Mouse (Mus musculus): ENCODE data around the gene Ralgds.
A peak's percentile ranks its signal among the peaks of the same experiment; 100 is the strongest.

Ralgds gene

DNA sequence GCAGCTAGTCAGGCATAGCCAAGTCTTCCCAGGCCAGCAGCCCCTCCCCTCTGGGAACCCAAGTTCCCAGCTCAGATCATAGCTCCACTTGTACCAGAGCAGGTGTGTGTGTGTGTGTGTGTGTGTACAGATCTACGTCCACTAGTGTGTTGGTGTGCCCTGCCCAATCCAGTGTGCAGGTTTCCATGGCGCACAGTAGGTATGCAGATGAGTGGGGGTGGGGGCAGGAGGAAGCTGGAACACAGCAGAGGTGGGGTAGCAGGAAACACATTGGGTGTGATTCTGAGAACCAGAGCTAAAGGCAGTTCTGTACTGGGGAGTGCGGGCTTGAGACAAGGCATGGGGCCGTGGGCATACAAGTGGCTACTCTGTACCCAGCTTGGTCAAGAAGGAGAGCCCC is 51.5 kb downstream of the Ralgds start:
- DNase-seq, result no peak

DNA sequence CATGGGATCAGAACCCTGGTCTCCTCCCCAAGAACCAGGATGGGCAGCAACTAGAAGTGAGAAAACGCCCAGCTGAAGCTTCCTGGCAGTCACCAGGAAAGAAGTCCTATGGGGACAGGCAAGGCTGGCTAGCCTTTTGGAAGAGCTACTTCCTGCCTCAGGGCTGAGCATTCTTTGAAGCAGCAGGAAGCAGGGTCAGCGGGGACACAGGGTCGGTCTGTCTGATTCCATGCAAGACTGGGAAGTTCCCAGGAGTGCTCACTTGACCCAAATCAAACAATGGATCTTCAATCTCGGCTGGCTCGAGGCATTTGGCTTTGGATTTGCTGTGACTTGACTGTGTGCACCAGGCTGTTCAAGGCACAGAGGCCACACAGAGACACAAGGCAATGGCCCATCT is 53.6 kb downstream of the Ralgds start:
- no peak for DNase-seq

DNA sequence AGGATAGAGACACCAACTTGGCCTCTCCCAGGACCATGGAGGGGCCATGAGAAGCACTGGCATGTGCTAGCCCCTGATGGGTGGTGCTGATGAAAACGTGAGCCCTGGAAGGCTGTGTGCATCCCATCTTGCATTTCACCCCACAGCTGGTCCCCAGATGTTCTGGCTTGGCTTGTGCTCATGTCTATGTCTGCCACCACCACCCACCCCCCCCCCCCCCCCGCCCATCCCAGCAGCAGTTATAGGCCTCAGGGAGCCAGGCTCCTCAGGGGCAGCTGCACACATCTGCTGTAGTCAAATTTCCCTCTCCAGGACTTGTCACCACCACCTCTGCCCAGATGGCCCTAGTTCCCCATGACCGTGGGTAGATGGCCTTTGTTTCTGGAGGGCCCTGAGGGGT is 57.0 kb downstream of the Ralgds start:
- no peak for DNase-seq

DNA sequence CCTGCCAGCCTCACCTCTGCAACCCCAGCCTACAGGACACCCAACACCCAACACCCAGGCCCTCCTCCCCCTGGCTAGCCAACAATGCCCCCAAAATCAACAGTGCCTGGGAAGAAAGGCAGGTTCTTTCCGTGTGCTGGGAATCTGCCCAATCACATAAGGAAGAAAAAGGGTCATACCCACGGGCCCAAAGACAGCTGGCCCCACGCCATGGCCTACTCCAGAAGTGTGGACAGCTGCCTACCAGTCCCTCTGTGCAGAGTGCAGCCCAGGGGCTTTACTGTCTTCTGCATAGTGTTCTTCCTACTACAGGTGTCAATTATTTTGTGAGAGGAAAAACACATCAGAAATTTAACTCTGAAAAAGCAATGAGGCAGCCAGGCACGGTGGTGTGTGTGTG is 62.4 kb downstream of the Ralgds start:
- DNase-seq, result peak in 1 of 2 experiments; percentile 46

DNA sequence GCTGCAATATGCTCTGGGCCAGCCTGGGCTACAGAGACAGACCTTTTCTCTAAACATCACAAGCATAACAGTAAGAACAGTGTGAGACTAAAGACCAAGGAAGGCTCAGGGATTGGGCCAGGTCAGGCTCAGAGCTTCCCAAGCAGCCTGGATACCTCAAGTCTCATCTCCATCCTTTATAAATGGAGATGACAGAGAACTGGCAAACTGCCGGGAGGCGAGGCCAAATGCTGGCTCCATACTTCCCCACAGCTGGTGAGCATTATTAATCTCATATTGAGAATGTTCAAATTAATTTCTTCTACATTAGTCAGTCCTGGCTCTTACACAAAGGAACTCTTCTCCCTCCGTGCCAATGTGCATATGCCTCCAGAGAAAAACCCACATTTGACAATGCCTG is 63.9 kb downstream of the Ralgds start:
- DNase-seq, result peak; percentile 62 to 78

DNA sequence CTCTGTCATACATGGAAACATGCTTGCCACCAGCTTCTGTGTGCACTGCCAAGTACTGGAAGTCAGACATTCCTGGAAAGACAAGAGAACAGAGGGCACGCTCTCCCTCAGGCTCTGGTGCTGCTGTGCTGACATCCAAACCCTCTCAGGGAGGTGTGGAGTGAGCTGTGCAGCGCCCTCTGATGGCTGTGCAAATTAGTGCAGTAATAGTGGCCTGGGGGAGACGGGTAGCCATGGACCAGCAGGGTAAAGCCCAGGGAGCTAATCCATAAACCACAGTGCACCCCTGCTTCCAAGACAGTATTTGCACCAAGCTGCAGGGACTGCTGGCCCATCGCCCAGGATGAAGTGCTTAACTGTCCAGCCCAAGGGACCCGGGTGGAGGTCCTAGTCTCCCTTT is 65.1 kb downstream of the Ralgds start:
- peak in 1 of 2 experiments; percentile 58 for DNase-seq

DNA sequence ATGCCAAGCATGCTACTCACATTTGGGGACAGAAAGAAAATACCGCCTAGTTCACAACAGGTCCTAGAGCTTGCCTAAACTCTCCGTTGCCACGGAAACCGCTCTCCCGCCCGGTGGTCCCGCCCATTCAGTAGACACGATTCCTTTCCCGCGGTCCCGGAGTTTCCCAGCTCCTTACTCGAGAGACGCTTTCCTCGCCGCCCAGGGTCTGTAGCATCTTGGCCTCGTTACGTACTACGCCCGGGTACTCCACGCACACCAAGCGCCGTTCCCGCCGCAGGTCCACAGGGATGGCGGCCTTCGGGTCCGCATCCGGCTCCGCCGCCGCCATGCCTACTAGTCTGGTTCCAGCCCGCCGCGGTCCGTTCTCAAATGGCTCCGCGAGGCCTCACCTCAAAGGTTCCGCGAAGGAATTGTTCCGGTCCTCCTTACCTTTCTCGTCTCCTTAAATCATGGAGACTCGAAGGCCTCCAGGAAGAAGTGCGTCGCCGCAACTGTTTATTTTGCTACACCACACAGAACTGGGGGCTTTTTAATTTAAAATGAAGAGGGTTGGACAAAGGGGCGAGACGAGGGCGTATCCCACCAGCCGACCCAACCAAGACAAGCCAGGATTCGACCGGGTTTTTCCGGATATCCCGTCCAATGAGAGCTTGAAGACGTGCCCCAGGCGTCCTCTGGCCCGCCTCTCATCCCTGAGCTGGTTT is 69.9 kb downstream of the Ralgds start:
- peak; percentile 93 to 94 for DNase-seq

DNA sequence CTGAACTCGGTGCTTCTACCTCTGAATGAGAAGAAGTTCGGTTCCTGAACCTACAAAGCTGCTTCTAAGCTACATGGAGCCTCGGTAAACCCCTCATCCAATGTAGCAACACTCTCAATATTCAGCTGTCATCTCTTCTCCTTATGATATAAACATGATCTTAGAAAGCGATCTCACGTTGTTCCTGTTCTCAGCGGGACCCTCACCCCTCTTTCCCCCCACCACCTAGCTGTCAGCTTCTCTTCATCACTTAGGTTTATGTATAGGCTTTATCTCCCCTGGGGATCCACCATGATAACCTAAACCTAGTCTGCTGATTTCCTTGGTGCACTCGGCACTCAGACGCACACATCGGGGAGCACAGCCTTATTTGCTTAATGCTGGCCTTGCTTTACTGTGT is 70.7 kb downstream of the Ralgds start, which contains the start of gene Gtf3c5:
Gene Gtf3c5 (minus strand): TSS at position 101 of the 400 bp plus-strand sequence.
- DNase-seq, result no peak

DNA sequence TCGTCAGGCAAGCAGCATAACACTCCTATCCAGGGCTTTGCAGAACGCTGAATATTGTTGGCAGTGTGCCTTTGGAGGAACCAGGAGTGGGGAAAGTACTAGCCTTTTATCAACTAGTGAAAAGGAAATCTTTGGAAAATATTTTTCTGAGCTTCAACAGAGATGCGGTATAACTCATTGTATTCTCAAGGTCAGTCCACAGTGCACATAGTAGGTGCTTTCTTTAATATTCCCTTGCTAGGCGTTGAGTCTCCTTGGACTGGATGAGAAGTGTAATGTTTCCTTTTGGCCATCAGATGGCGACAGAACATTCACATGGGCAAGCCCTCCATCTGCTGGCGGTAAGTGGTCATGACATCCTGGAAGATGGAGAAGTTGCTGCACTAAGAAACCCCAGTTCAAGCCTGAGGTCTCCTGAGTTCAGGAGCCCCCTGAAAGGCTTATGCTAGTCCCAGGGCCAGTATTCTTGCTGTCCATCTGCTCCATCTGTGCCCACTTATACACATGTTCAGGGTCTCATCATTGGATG is 72.2 kb downstream of the Ralgds start:
- DNase-seq, result peak; percentile 89 to 90

DNA sequence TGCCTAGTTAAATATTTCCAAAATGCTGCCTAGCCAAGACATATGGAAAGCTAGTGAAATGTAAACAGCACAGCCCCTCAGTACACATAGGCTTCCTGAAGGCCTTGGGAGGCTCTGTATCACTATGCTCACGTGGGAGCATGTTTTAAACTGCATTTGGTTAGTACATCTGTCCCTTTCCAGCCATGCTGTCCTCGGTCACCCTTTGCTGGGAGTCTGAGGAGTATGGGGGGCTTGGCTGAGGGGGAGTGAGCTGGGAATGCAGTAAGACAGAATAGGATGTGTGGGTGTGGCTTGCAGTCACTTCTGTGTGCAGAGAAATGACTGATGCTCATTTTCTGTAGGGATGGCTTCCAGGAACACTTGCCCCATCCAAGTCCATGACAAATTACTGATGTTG is 72.8 kb downstream of the Ralgds start:
- DNase-seq, result no peak

DNA sequence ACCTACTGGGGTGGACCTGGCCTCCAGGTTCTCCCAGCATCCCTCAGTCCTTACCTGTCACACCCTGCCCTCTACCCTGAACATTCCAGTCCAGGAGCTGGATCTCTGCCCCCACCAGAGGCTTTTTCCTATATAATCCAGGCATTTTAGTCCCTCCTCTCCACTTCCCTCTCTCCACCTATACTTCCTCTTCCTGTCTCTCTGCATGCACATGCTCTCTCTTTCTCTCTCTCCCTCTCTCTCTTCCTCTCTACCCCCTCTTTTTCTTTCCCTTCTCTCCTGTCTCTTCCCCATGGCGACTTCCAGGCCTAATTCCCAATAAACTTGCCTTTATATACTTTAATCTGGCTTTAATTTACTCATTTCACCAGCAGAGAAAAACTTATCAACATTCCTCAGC is 75.6 kb downstream of the Ralgds start:
- no peak for DNase-seq

DNA sequence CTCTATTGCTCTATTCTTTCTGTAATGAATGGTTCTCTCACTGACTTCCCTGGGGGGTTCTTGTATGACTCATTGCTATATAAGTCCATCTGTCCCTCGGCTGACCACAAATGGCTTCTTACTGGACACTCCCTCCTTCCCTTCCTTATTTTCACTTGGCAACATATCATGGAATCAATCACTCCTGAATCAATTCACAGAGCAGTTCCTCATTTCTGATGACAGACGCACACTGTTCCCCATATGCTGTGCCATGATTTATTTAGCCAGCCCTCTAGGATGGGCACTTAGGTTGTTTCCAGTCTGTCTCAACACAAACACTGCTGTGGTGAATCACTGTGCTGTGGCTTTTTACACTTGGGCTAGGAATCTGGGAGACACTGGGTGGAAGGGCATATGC is 78.6 kb downstream of the Ralgds start:
- DNase-seq, result no peak

DNA sequence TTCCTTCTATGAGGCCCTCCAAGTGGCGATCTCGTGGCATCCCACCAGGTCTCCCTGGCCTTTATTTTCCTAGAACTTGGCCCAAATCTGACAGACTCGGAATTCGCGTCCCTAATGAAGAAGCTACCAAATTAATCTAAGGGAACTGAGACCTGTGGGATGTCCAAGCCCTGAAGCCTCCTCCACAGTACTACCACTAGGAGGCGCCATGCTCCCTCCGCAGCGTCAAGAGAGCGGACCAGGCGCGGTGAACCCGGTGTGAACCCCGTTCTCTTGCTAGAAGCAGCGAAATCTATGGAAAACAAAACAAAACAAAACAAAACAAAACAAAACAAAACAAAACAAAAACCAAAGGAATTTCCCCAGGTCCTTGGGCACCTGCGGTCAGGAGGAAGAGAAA is 79.9 kb downstream of the Ralgds start:
- peak; percentile 80 to 84 for DNase-seq

DNA sequence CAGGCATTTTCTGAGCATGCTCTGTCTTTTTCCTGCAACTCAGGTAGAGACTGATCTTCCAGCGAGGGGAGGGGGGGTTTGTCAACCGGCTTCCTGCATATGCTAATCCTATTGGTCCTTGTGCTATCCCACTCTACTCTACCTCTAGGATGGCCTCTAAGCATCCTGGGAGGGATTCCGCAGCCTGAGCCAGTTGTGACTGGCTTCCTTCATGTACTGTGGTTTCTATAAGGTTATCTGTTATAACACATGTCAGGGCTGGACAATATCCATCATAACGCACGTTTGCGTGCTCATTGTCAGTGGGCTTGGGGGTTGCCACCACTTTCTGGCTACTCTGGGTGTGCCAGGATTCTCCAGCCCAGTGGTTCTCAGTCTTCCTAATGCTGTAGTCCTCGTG is 83.1 kb downstream of the Ralgds start:
- no peak for DNase-seq

DNA sequence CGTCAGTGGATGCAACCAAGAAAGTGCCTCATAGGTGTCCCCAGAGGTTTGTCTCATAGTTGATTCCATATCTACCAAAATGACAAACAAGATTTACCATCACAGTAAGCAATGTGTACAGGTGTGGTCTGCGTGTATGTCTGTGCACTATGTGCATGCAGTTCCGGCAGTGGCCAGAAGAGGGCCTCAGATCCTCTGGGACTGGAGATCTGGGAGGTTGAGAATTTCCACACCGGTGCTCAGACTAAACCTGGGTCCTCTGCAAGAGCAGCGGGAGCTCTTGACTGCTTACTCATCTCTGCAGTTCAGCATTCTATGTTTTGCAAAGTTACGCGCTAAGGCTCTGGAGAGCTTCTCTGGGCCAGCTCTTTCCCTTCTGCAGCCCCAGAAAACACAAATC is 84.1 kb downstream of the Ralgds start:
- DNase-seq, result no peak

DNA sequence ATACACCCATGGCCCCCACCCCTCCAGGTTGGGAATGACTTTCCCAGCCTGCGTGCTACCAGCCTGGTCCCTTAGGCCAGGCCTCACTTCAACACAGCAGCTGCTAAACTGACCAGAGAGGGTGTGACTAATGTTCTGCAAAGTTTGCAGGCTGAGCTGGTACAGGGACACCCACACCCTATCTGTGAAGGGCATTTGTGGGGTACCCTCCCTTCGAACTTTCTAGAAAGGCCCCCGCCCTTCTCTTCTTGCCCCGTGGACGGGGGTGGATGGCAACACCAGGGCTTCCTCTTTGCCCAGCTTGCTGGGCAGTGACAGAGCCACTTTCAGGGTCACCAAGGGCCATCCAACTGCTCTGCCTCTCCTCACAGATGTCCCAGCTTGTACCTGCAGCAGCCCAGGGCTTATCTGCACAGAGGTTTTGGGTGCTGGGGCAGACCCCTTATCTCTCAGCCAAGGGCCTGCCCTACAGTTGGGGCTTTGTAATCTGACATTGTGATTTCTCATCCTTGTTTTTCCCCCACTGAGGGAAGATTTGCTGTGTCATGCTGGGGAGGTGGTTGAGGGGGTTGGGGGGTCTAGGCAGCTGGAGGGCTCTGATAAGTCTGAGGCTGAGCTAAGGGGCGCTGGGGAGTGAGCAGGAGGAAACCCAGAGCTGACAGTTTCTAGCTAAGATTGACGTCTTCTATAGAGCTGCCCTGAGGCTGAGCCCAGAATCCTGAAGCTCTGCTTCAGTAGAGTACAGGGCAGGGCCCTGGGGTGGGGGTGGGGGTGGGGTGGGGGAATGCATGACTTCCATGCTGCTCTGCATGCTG is 85.0 kb downstream of the Ralgds start:
- DNase-seq, result no peak

DNA sequence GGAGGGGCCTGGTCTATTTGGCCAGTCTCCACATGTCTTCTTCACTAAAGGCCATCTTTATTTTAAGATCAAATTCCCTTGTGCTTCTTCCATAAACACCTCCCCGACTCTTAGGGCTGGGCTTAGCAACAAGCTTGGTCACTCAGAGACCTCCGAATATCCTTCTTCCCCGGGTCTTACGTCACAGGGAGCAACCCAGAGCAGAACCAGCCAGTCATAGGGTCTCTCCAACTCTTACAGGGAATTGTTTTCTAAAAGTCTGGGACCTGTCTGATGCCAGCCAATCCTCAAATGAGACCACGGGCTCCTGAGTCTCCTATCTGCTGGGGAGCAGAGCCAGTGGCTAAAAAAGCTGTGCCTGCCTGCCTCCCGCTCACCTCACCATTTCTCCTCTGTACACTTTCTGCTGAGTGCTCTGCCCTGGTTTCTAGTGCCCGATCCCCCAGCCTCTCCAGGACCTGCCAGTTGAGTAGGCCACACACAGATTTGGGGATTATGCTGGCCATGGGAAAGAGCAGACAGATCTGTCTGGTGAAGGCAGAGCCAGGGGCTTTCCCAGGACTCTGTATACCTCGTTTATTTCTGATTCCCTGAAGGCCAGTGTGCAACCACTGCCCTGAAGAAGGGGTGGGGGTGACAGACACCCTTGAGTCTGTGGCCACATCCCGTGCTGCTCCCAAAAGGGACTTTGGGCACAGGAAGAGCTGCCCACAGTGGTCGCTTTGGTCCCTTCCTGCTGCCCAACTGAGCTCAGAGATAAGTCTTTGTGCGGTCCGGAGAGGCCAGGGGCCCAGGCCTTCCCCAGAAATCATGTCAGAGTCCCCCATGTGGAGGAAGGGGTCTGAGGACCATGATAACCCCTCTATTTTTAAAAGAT is 86.0 kb downstream of the Ralgds start:
- DNase-seq, result no peak

DNA sequence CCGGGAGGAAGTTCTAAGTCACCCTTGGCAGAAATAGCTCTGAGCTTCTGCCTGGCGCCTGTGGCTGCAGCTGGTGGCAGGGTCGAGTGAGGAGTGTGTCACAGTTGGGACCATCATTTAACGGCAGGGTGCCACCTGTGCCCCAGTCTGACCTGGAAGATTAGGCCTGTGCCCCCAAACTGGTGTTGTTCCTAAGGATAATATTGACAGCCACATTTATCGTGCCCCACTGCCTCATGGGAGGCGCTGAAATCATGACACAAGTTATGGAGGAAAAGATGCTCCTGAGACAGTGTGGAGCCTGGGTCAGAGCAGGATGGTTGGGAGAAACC is 86.6 kb downstream of the Ralgds start:
- no peak for DNase-seq

DNA sequence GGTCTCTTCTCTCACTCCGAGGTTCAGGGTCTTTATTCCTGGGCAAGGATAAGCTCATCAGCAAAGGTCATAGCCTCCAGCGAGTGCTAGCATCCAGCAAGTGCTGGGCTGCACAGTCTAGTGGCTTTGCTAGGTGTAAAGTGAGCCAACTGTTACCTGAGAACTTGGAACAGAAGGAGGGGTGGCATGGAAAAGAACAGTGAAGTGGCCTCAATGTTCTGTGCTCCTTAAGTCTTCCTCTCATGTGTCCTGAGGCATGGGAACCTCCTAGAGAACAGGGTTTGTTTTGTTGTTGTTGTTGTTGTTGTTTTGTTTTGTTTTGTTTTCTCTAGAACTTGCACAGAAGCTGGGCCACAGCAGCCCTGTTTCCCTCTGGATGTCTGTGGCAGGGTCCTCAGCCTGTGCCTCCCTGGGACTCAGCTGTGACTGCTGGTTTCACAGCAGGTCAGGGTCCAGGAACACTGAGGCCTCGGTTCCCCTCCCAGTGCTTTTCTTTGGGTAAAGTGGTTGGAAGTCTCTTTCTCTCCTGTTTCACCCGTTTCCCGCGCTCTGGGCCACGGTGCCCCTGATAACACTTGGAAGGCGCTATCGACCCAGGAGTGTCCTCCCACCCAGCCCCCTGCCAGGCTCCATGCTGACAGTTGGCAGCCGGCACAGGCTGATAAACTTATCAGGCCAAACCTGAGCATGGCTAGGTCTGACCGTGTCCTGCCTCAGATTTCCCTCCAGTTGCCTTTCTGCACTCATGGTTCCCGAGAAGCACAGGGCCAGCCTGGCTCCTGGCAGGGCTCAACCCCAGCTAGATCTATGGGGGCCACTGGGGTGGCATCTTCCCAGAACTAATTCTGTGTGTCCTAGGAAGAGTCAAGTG is 89.0 kb downstream of the Ralgds start:
- no peak for DNase-seq
